Comparison of ENCODE assay signal across 8 mouse cellular contexts in genomic region chr12:28751508-28752263, GRCm38 (mm10). TPM values are rescaled to one million over a fixed set of nuclear protein-coding genes. Genes with fewer than 3 reads are reported as not detected.
A peak's percentile ranks its signal among the peaks of the same experiment; 100 is the strongest.
DNase-seq lines count a peak whose midpoint lies in the region; ATAC-seq and TF ChIP-seq lines count a peak whose summit lies in the region.

Gene Eipr1 (plus strand): TSS chr12:28751803.

- H3K27me3 ChIP-seq in embryonic facial prominence, embryonic 15.5 days: no peaks in the 10 kb centered on the region
- no peaks in the 10 kb centered on the region for H3K27me3 ChIP-seq in limb, embryonic 14.5 days (ENCODE audit: control insufficient read depth, insufficient read depth, low read length)
- H3K27me3 ChIP-seq in midbrain, postnatal 0 days (ENCODE audit: insufficient read depth, low read length): no peaks in the 10 kb centered on the region

- peak; percentile 63; the same call in 1 of the 2 replicates for TF ChIP-seq POLR2A in bone marrow, adult 2 months (IDR thresholded peaks at IDR 0.05; ENCODE audit: borderline replicate concordance, control insufficient read depth, low read depth, low read length)
- TF ChIP-seq POLR2A in limb, embryonic 14.5 days (IDR thresholded peaks at IDR 0.05; ENCODE audit: borderline replicate concordance, extremely low read depth, insufficient read depth, insufficient read length): peak; percentile 21; the same call in 1 of the 2 replicates

- peak within 1 kb of the TSS; percentile 35 for H3K27ac ChIP-seq in bone marrow, adult 2 months (ENCODE audit: control insufficient read depth, insufficient read depth, low read depth, low read length, poor library complexity)
- 0 out of 2 replicates have a peak within 1 kb of the TSS, but pooled peaks have one; percentile 56 for H3K27ac ChIP-seq in embryonic facial prominence, embryonic 15.5 days (replicated peaks)
- H3K27ac ChIP-seq in limb, embryonic 14.5 days (replicated peaks; ENCODE audit: low read depth, low read length): no peak within 1 kb of the TSS
- peak within 1 kb of the TSS; percentile 68 for H3K27ac ChIP-seq in midbrain, postnatal 0 days (ENCODE audit: low read depth, low read length)

- no peak for TF ChIP-seq CTCF in bone marrow, adult 2 months (IDR thresholded peaks at IDR 0.05; ENCODE audit: control insufficient read depth, insufficient read depth, low read length)
- peak; percentile 50 for TF ChIP-seq CTCF in midbrain, postnatal 0 days (IDR thresholded peaks at IDR 0.05)

- peak within 1 kb of the TSS; percentile 51 for H3K9ac ChIP-seq in embryonic facial prominence, embryonic 15.5 days
- peak within 1 kb of the TSS; percentile 54 for H3K9ac ChIP-seq in limb, embryonic 14.5 days (ENCODE audit: low read depth, low read length, severe bottlenecking)
- peak within 1 kb of the TSS; percentile 65 for H3K9ac ChIP-seq in midbrain, postnatal 0 days (replicated peaks; ENCODE audit: low read length, poor library complexity, severe bottlenecking)

- H3K36me3 ChIP-seq in embryonic facial prominence, embryonic 15.5 days: peaks cover 7% of the 10 kb centered on the region; the same call in 1 of the 2 replicates
- peaks cover 7% of the 10 kb centered on the region for H3K36me3 ChIP-seq in limb, embryonic 14.5 days (ENCODE audit: control insufficient read depth, insufficient read depth, low read length)
- peaks cover 7% of the 10 kb centered on the region for H3K36me3 ChIP-seq in midbrain, postnatal 0 days (ENCODE audit: insufficient read depth, low read length)

- peak within 1 kb of the TSS; percentile 96 for H3K4me2 ChIP-seq in embryonic facial prominence, embryonic 15.5 days (replicated peaks)
- peak within 1 kb of the TSS; percentile 85 for H3K4me2 ChIP-seq in limb, embryonic 14.5 days (replicated peaks; ENCODE audit: low read depth, low read length, severe bottlenecking)
- H3K4me2 ChIP-seq in midbrain, postnatal 0 days (ENCODE audit: low read depth, low read length, poor library complexity, severe bottlenecking): peak within 1 kb of the TSS; percentile 92

- WGBS in bone marrow, adult 2 months: 2% methylated on average over 36 of the region's 36 CpGs
- 3% methylated on average over 36 of the region's 36 CpGs for WGBS in embryonic facial prominence, embryonic 15.5 days
- 4% methylated on average over 36 of the region's 36 CpGs for WGBS in limb, embryonic 14.5 days
- WGBS in midbrain, postnatal 0 days: 6% methylated on average over 36 of the region's 36 CpGs

- peak; percentile 97 for DNase-seq in 416B (ENCODE audit: low read depth)
- DNase-seq in heart, adult 8-10 months (ENCODE audit: low spot score): peak; percentile 92
- peak; percentile 95 for DNase-seq in kidney, adult 9 months
- DNase-seq in limb, embryonic 14.5 days (ENCODE audit: low spot score): peak; percentile 94
- DNase-seq in midbrain, postnatal 0 days (ENCODE audit: low spot score): peak; percentile 97
- peak; percentile 72 to 78 for DNase-seq in spleen, postnatal 14 days (ENCODE audit: low spot score in 2 of 2)

- peak within 1 kb of the TSS; percentile 97 for H3K4me3 ChIP-seq in bone marrow, adult 2 months (replicated peaks; ENCODE audit: control insufficient read depth, low read depth, low read length)
- peak within 1 kb of the TSS; percentile 88 for H3K4me3 ChIP-seq in embryonic facial prominence, embryonic 15.5 days (replicated peaks)
- H3K4me3 ChIP-seq in limb, embryonic 14.5 days (replicated peaks; ENCODE audit: low read length): peak within 1 kb of the TSS; percentile 85
- H3K4me3 ChIP-seq in midbrain, postnatal 0 days (ENCODE audit: low read depth, low read length): peak within 1 kb of the TSS; percentile 66

- peaks cover 4% of the 10 kb centered on the region for H3K4me1 ChIP-seq in bone marrow, adult 2 months (ENCODE audit: control insufficient read depth, insufficient read depth, low read length)
- peaks cover 26% of the 10 kb centered on the region for H3K4me1 ChIP-seq in embryonic facial prominence, embryonic 15.5 days
- H3K4me1 ChIP-seq in limb, embryonic 14.5 days (ENCODE audit: control insufficient read depth, insufficient read depth, low read length): peaks cover 7% of the 10 kb centered on the region; the same call in 1 of the 2 replicates
- H3K4me1 ChIP-seq in midbrain, postnatal 0 days (ENCODE audit: insufficient read depth, low read length): peaks cover 12% of the 10 kb centered on the region; the same call in 1 of the 2 replicates

- H3K9me3 ChIP-seq in embryonic facial prominence, embryonic 15.5 days (replicated peaks): no peaks in the 10 kb centered on the region
- H3K9me3 ChIP-seq in limb, embryonic 14.5 days (ENCODE audit: control insufficient read depth, low read length): no peaks in the 10 kb centered on the region
- no peaks in the 10 kb centered on the region for H3K9me3 ChIP-seq in midbrain, postnatal 0 days (ENCODE audit: low read length)

- peak; percentile 80 for ATAC-seq in embryonic facial prominence, embryonic 15.5 days (ENCODE audit: insufficient number of reproducible peaks, low FRiP score, low TSS enrichment, low read depth)
- ATAC-seq in limb, embryonic 14.5 days (ENCODE audit: low FRiP score, low read depth): peak; percentile 92
- peak; percentile 84 for ATAC-seq in midbrain, postnatal 0 days (ENCODE audit: low FRiP score)

RNA-seq across cellular contexts. Expression of gene Eipr1, which starts in this region (rescaled TPM):
- 13.7 and 21.0 TPM in 2 replicates for polyA plus RNA-seq in bone marrow, adult 2 months (2011; ENCODE audit: insufficient read depth, insufficient read length, low replicate concordance, missing spikeins)
- 31.5 and 31.6 TPM in 2 replicates for polyA plus RNA-seq in embryonic facial prominence, embryonic 15.5 days (2015; fragmentation: Nextera tagmentation; extraction: Ambion mirVana)
- total RNA-seq in heart, adult 8-10 months (2022): 1 to 10 TPM; 8.9 to 9.6 (median 9.0) TPM
- 18.8 and 22.0 TPM in 2 replicates for polyA plus RNA-seq in limb, embryonic 14.5 days (2012; rRNA removed)
- polyA plus RNA-seq in limb, embryonic 14.5 days (2014; fragmentation: Nextera tagmentation; extraction: Ambion mirVana): 29.8 and 31.2 TPM in 2 replicates
- total RNA-seq in midbrain, postnatal 0 days (2014; rRNA removed): 57.4 and 62.2 TPM in 2 replicates
- 59.6 and 66.4 TPM in 2 replicates for polyA plus RNA-seq in midbrain, postnatal 0 days (2015; fragmentation: Nextera tagmentation; extraction: Ambion mirVana)
